10 mouse cellular contexts compared by ENCODE assay signal in the genomic region with DNA sequence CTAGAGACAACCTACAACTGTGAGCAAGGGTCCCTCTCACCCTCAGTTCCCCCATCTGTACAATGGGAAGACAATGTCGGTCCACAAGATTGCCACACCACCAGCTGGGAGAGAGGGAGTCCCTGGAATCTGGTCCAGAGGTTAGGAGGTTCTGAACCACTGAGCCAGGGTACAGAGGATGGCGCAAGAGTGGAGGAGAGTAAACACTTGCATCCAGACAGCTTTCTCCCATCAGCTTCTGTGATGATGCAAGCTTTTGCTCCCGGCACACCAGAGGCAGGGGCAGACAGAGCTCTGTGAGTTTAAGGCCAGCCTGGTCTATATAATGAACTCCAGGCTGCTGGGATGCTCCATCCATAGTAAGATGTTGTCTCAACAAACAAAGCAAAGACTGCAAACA. TPM values are rescaled to one million over a fixed set of nuclear protein-coding genes. Genes with fewer than 3 reads are reported as not detected.
DNase-seq lines count a peak whose midpoint lies in the region; ATAC-seq and TF ChIP-seq lines count a peak whose summit lies in the region.
"Had no signal": no experiment of that assay in that cellular context is flagged by ENCODE, and none has a peak within 500 bp of the region (broad histone marks: within the 10 kb centered on the region; RNA-seq: fewer than 3 reads in every experiment).

No protein-coding gene starts in this region.

- peak; percentile 87 for TF ChIP-seq EP300 in lung, postnatal 0 days (IDR thresholded peaks at IDR 0.05)

- H3K4me3 ChIP-seq in hindbrain, embryonic 10.5 days, result no peak overlapping the region
- H3K4me3 ChIP-seq in hindbrain, embryonic 14.5 days (replicated peaks; ENCODE audit: low read length), result no peak overlapping the region
- no peak overlapping the region for H3K4me3 ChIP-seq in embryonic facial prominence, embryonic 11.5 days (ENCODE audit: low read depth, low read length)
- no peak overlapping the region for H3K4me3 ChIP-seq in kidney, embryonic 16.5 days (ENCODE audit: low read length)
- H3K4me3 ChIP-seq in lung, postnatal 0 days (ENCODE audit: low read depth, low read length), result no peak overlapping the region
- H3K4me3 ChIP-seq in thymus, adult 2 months (ENCODE audit: control insufficient read depth, insufficient read depth, low read length), result no peak overlapping the region

- peaks cover 53% of the 10 kb centered on the region for H3K27me3 ChIP-seq in hindbrain, embryonic 10.5 days (ENCODE audit: insufficient read depth, poor library complexity, severe bottlenecking)
- peaks cover 31% of the 10 kb centered on the region for H3K27me3 ChIP-seq in hindbrain, embryonic 14.5 days (ENCODE audit: control insufficient read depth, insufficient read depth, low read length)
- no peaks in the 10 kb centered on the region for H3K27me3 ChIP-seq in embryonic facial prominence, embryonic 11.5 days (ENCODE audit: control insufficient read depth, insufficient read depth, low read length)
- H3K27me3 ChIP-seq in kidney, embryonic 16.5 days (ENCODE audit: insufficient read depth, low read length), result peaks cover 5% of the 10 kb centered on the region; the same call in 1 of the 2 replicates
- H3K27me3 ChIP-seq in lung, postnatal 0 days (replicated peaks; ENCODE audit: insufficient read depth, low read length), result no peaks in the 10 kb centered on the region
- H3K27me3 ChIP-seq in thymus, adult 2 months (ENCODE audit: control insufficient read depth, insufficient read depth, low read length), result peaks cover 13% of the 10 kb centered on the region

- H3K4me1 ChIP-seq in hindbrain, embryonic 10.5 days (replicated peaks), result peaks cover 81% of the 10 kb centered on the region
- H3K4me1 ChIP-seq in hindbrain, embryonic 14.5 days (replicated peaks; ENCODE audit: control insufficient read depth, insufficient read depth, low read length), result peaks cover 37% of the 10 kb centered on the region
- H3K4me1 ChIP-seq in embryonic facial prominence, embryonic 11.5 days (ENCODE audit: control insufficient read depth, insufficient read depth, low read length), result peaks cover 13% of the 10 kb centered on the region
- peaks cover 56% of the 10 kb centered on the region for H3K4me1 ChIP-seq in kidney, embryonic 16.5 days (ENCODE audit: insufficient read depth, low read length)
- H3K4me1 ChIP-seq in lung, postnatal 0 days (ENCODE audit: insufficient read depth, low read depth, low read length), result peaks cover 24% of the 10 kb centered on the region; the same call in 1 of the 2 replicates
- H3K4me1 ChIP-seq in thymus, adult 2 months (replicated peaks; ENCODE audit: control insufficient read depth, insufficient read depth, low read length), result peaks cover 30% of the 10 kb centered on the region

- H3K9ac ChIP-seq in hindbrain, embryonic 14.5 days, result no peak overlapping the region
- H3K9ac ChIP-seq in embryonic facial prominence, embryonic 11.5 days (replicated peaks; ENCODE audit: low read length), result no peak overlapping the region
- peak overlapping the region; percentile 37; the same call in 1 of the 2 replicates for H3K9ac ChIP-seq in kidney, embryonic 16.5 days (replicated peaks; ENCODE audit: low read length)
- H3K9ac ChIP-seq in lung, postnatal 0 days (replicated peaks; ENCODE audit: low read depth), result no peak overlapping the region

- 48% methylated on average over 3 of the region's 3 CpGs for WGBS in hindbrain, embryonic 10.5 days
- WGBS in hindbrain, embryonic 14.5 days, result 62% methylated on average over 3 of the region's 3 CpGs
- 30% methylated on average over 3 of the region's 3 CpGs for WGBS in embryonic facial prominence, embryonic 11.5 days
- 43% methylated on average over 3 of the region's 3 CpGs for WGBS in kidney, embryonic 16.5 days
- WGBS in lung, postnatal 0 days, result 35% methylated on average over 3 of the region's 3 CpGs
- 93% methylated on average over 3 of the region's 3 CpGs for WGBS in thymus, adult 2 months

- no peak for ATAC-seq in hindbrain, embryonic 14.5 days (ENCODE audit: low FRiP score)
- ATAC-seq in embryonic facial prominence, embryonic 11.5 days (replicated peaks; ENCODE audit: insufficient number of reproducible peaks, low FRiP score, low TSS enrichment, low read depth), result no peak
- no peak for ATAC-seq in kidney, embryonic 16.5 days (ENCODE audit: low FRiP score, low TSS enrichment)
- ATAC-seq in lung, postnatal 0 days, result peak; percentile 11
- no peak for ATAC-seq in monocyte, adult 5-6 weeks (replicated peaks; ENCODE audit: insufficient number of reproducible peaks, low FRiP score, low TSS enrichment, poor library complexity, severe bottlenecking)

- peak overlapping the region; percentile 81 for H3K27ac ChIP-seq in hindbrain, embryonic 10.5 days
- H3K27ac ChIP-seq in hindbrain, embryonic 14.5 days, result no peak overlapping the region
- peak overlapping the region; percentile 68 for H3K27ac ChIP-seq in embryonic facial prominence, embryonic 11.5 days (replicated peaks; ENCODE audit: low read depth, low read length)
- H3K27ac ChIP-seq in kidney, embryonic 16.5 days (ENCODE audit: low read length), result peak overlapping the region; percentile 81
- peak overlapping the region; percentile 97 for H3K27ac ChIP-seq in lung, postnatal 0 days (ENCODE audit: low read length)
- H3K27ac ChIP-seq in thymus, adult 2 months (ENCODE audit: control insufficient read depth, insufficient read depth, low read length), result no peak overlapping the region

- H3K4me2 ChIP-seq in hindbrain, embryonic 14.5 days (replicated peaks), result no peak overlapping the region
- H3K4me2 ChIP-seq in embryonic facial prominence, embryonic 11.5 days (ENCODE audit: low read depth, low read length), result no peak overlapping the region
- no peak overlapping the region for H3K4me2 ChIP-seq in kidney, embryonic 16.5 days (replicated peaks; ENCODE audit: low read depth, low read length)
- H3K4me2 ChIP-seq in lung, postnatal 0 days (replicated peaks; ENCODE audit: low read depth, low read length), result no peak overlapping the region

- no peak for TF ChIP-seq CTCF in lung, postnatal 0 days (IDR thresholded peaks at IDR 0.05)
- TF ChIP-seq CTCF in thymus, adult 2 months (IDR thresholded peaks at IDR 0.05; ENCODE audit: borderline replicate concordance, control insufficient read depth, extremely low read depth, insufficient read depth, low read length, poor library complexity), result no peak

- no peak for TF ChIP-seq POLR2A in thymus, adult 2 months (IDR thresholded peaks at IDR 0.05; ENCODE audit: control insufficient read depth, extremely low read depth, insufficient read depth, low read length, poor library complexity)

- no peaks in the 10 kb centered on the region for H3K36me3 ChIP-seq in hindbrain, embryonic 10.5 days
- no peaks in the 10 kb centered on the region for H3K36me3 ChIP-seq in hindbrain, embryonic 14.5 days (replicated peaks; ENCODE audit: control insufficient read depth, insufficient read depth)
- no peaks in the 10 kb centered on the region for H3K36me3 ChIP-seq in embryonic facial prominence, embryonic 11.5 days (replicated peaks; ENCODE audit: control insufficient read depth, insufficient read depth, low read depth, low read length)
- H3K36me3 ChIP-seq in kidney, embryonic 16.5 days (ENCODE audit: insufficient read depth, low read length), result no peaks in the 10 kb centered on the region
- no peaks in the 10 kb centered on the region for H3K36me3 ChIP-seq in lung, postnatal 0 days (ENCODE audit: insufficient read depth, low read length)
- no peaks in the 10 kb centered on the region for H3K36me3 ChIP-seq in thymus, adult 2 months (ENCODE audit: control insufficient read depth, insufficient read depth, low read length)

- DNase-seq in hindbrain, embryonic 10.5 days (ENCODE audit: low spot score), result peak; percentile 4
- no peak for DNase-seq in hindbrain, embryonic 14.5 days (ENCODE audit: low spot score)
- no peak for DNase-seq in embryonic facial prominence, embryonic 11.5 days (ENCODE audit: low spot score)
- peak; percentile 94 for DNase-seq in lung, postnatal 0 days (ENCODE audit: low spot score)
- no peak for DNase-seq in spleen, adult 12 weeks (ENCODE audit: low spot score)
- no peak for DNase-seq in thymus, adult 2 months
- DNase-seq: right cerebral cortex, postnatal 14 days had no signal

- peaks cover 4% of the 10 kb centered on the region; the same call in 1 of the 2 replicates for H3K9me3 ChIP-seq in hindbrain, embryonic 10.5 days
- H3K9me3 ChIP-seq in hindbrain, embryonic 14.5 days (ENCODE audit: control insufficient read depth, low read length), result no peaks in the 10 kb centered on the region
- no peaks in the 10 kb centered on the region for H3K9me3 ChIP-seq in embryonic facial prominence, embryonic 11.5 days (replicated peaks; ENCODE audit: control insufficient read depth, low read length)
- no peaks in the 10 kb centered on the region for H3K9me3 ChIP-seq in kidney, embryonic 16.5 days (ENCODE audit: low read length)
- no peaks in the 10 kb centered on the region for H3K9me3 ChIP-seq in lung, postnatal 0 days (ENCODE audit: low read length)

RNA-seq across cellular contexts. Expression of a gene that starts 2.2 kb away (rescaled TPM):
- 19.2 and 19.4 TPM in 2 replicates for polyA plus RNA-seq in hindbrain, embryonic 10.5 days (2016; fragmentation: Nextera tagmentation; extraction: Ambion mirVana)
- polyA plus RNA-seq in hindbrain, embryonic 14.5 days (2014; fragmentation: Nextera tagmentation; extraction: Ambion mirVana), result 10.7 and 11.2 TPM in 2 replicates
- polyA plus RNA-seq in embryonic facial prominence, embryonic 11.5 days (2014; fragmentation: Nextera tagmentation; extraction: Ambion mirVana), result 10.9 and 11.3 TPM in 2 replicates
- 58.5 and 59.7 TPM in 2 replicates for polyA plus RNA-seq in kidney, embryonic 16.5 days (2015; fragmentation: Nextera tagmentation; extraction: Ambion mirVana)
- polyA plus RNA-seq in lung, postnatal 0 days (2015; fragmentation: Nextera tagmentation; extraction: Ambion mirVana), result 107 and 109 TPM in 2 replicates
- 0.29 to 1.2 TPM (median 0.75 TPM) in 3 replicates for total RNA-seq in monocyte, adult 5-6 weeks (2017)
- 8.1 and 12.5 TPM in 2 replicates for polyA plus RNA-seq in thymus, adult 2 months (2012; rRNA removed)
- total RNA-seq: hematopoietic stem cell, adult 5-6 weeks had no signal

RNA-seq across cellular contexts. Expression of a gene that starts 15.1 kb away (rescaled TPM):
- polyA plus RNA-seq in hindbrain, embryonic 10.5 days (2016; fragmentation: Nextera tagmentation; extraction: Ambion mirVana), result not detected in 2 replicates
- not detected in 2 replicates for polyA plus RNA-seq in hindbrain, embryonic 14.5 days (2014; fragmentation: Nextera tagmentation; extraction: Ambion mirVana)
- polyA plus RNA-seq in embryonic facial prominence, embryonic 11.5 days (2014; fragmentation: Nextera tagmentation; extraction: Ambion mirVana), result not detected in 2 replicates
- polyA plus RNA-seq in kidney, embryonic 16.5 days (2015; fragmentation: Nextera tagmentation; extraction: Ambion mirVana), result 0.54 and 0.77 TPM in 2 replicates
- polyA plus RNA-seq in lung, postnatal 0 days (2015; fragmentation: Nextera tagmentation; extraction: Ambion mirVana), result 1.6 and 2.4 TPM in 2 replicates
- total RNA-seq in monocyte, adult 5-6 weeks (2017), result not detected in 3 replicates
- 2.9 and 4.8 TPM in 2 replicates for polyA plus RNA-seq in thymus, adult 2 months (2012; rRNA removed)
- total RNA-seq: hematopoietic stem cell, adult 5-6 weeks had no signal

RNA-seq across cellular contexts. Expression of a gene that starts 36.7 kb away (rescaled TPM):
- 51.1 and 60.7 TPM in 2 replicates for polyA plus RNA-seq in hindbrain, embryonic 10.5 days (2016; fragmentation: Nextera tagmentation; extraction: Ambion mirVana)
- polyA plus RNA-seq in hindbrain, embryonic 14.5 days (2014; fragmentation: Nextera tagmentation; extraction: Ambion mirVana), result 40.1 and 43.0 TPM in 2 replicates
- 21.1 and 22.6 TPM in 2 replicates for polyA plus RNA-seq in embryonic facial prominence, embryonic 11.5 days (2014; fragmentation: Nextera tagmentation; extraction: Ambion mirVana)
- 54.7 and 61.9 TPM in 2 replicates for polyA plus RNA-seq in kidney, embryonic 16.5 days (2015; fragmentation: Nextera tagmentation; extraction: Ambion mirVana)
- polyA plus RNA-seq in lung, postnatal 0 days (2015; fragmentation: Nextera tagmentation; extraction: Ambion mirVana), result 49.7 and 51.5 TPM in 2 replicates
- total RNA-seq in monocyte, adult 5-6 weeks (2017), result 18.3 to 37.9 TPM (median 20.8 TPM) in 3 replicates
- polyA plus RNA-seq in thymus, adult 2 months (2012; rRNA removed), result 137 and 155 TPM in 2 replicates

RNA-seq across cellular contexts. Expression of a gene that starts 37.4 kb away (rescaled TPM):
- 4.3 and 4.5 TPM in 2 replicates for polyA plus RNA-seq in hindbrain, embryonic 10.5 days (2016; fragmentation: Nextera tagmentation; extraction: Ambion mirVana)
- 2.5 and 2.6 TPM in 2 replicates for polyA plus RNA-seq in hindbrain, embryonic 14.5 days (2014; fragmentation: Nextera tagmentation; extraction: Ambion mirVana)
- polyA plus RNA-seq in embryonic facial prominence, embryonic 11.5 days (2014; fragmentation: Nextera tagmentation; extraction: Ambion mirVana), result 1.8 and 2.6 TPM in 2 replicates
- 9.9 and 10.6 TPM in 2 replicates for polyA plus RNA-seq in kidney, embryonic 16.5 days (2015; fragmentation: Nextera tagmentation; extraction: Ambion mirVana)
- polyA plus RNA-seq in lung, postnatal 0 days (2015; fragmentation: Nextera tagmentation; extraction: Ambion mirVana), result 7.5 and 8.3 TPM in 2 replicates
- total RNA-seq in monocyte, adult 5-6 weeks (2017), result 0.21 to 3.7 TPM (median 2.1 TPM) in 3 replicates
- polyA plus RNA-seq in thymus, adult 2 months (2012; rRNA removed), result 12.6 and 13.0 TPM in 2 replicates
- total RNA-seq: hematopoietic stem cell, adult 5-6 weeks had no signal

RNA-seq across cellular contexts. Expression of a gene that starts 59.2 kb away (rescaled TPM):
- 0.29 and 0.38 TPM in 2 replicates for polyA plus RNA-seq in hindbrain, embryonic 10.5 days (2016; fragmentation: Nextera tagmentation; extraction: Ambion mirVana)
- 0.16 TPM in 1 of 2 replicates, not detected in the other for polyA plus RNA-seq in hindbrain, embryonic 14.5 days (2014; fragmentation: Nextera tagmentation; extraction: Ambion mirVana)
- polyA plus RNA-seq in embryonic facial prominence, embryonic 11.5 days (2014; fragmentation: Nextera tagmentation; extraction: Ambion mirVana), result 0.17 and 0.58 TPM in 2 replicates
- 0.37 and 0.70 TPM in 2 replicates for polyA plus RNA-seq in kidney, embryonic 16.5 days (2015; fragmentation: Nextera tagmentation; extraction: Ambion mirVana)
- polyA plus RNA-seq in lung, postnatal 0 days (2015; fragmentation: Nextera tagmentation; extraction: Ambion mirVana), result 0.10 and 0.42 TPM in 2 replicates
- 1.7 to 3.9 TPM (median 1.9 TPM) in 3 replicates for total RNA-seq in monocyte, adult 5-6 weeks (2017)
- polyA plus RNA-seq in thymus, adult 2 months (2012; rRNA removed), result 0.08 and 0.14 TPM in 2 replicates
- total RNA-seq: hematopoietic stem cell, adult 5-6 weeks had no signal

Comparison
In these comparisons a context has a peak if more than half of its experiments do, and no peak if none do; other contexts are left out.
1. DNase-seq: peak in hindbrain, embryonic 10.5 days (single experiment) and lung, postnatal 0 days (single experiment); none in hindbrain, embryonic 14.5 days (single experiment), embryonic facial prominence, embryonic 11.5 days (single experiment), spleen, adult 12 weeks (single experiment) and thymus, adult 2 months (single experiment).
2. H3K27ac ChIP-seq: peak in hindbrain, embryonic 10.5 days (single experiment), embryonic facial prominence, embryonic 11.5 days (single experiment), kidney, embryonic 16.5 days (single experiment) and lung, postnatal 0 days (single experiment); none in hindbrain, embryonic 14.5 days (single experiment) and thymus, adult 2 months (single experiment).